Mouse (Mus musculus) hindbrain, embryonic 11.5 days (tissue): ENCODE data around the gene Gba. TPM values are rescaled to one million over a fixed set of nuclear protein-coding genes. Genes with fewer than 3 reads are reported as not detected.
A peak's percentile ranks its signal among the peaks of the same experiment; 100 is the strongest.

Experiments used
- ATAC-seq: fragments of 200-750 bp; cut with Nextera tagmentation; 2 replicates; pipeline ENCODE4 v1.8.0; 2017; ENCODE audit warnings: mild to moderate bottlenecking, moderate TSS enrichment, moderate library complexity; ENCODE audit not compliant: low FRiP score
- DNase-seq: peaks from one replicate; pipeline ENCODE4 v3.0.0-alpha.2; 2015; ENCODE audit warnings: low spot score
- H3K27ac ChIP-seq: fragments of 300-500 bp; sonication (generic); 2 replicates; pipeline ENCODE4 v1.5.1; 2014; ENCODE audit warnings: mild to moderate bottlenecking, low read depth, low read length
- H3K27me3 ChIP-seq: fragments of 300-500 bp; sonication (generic); 2 replicates; pipeline ENCODE4 v1.6.1; 2014; ENCODE audit warnings: mild to moderate bottlenecking, low read length, moderate library complexity, mixed read lengths; ENCODE audit not compliant: control insufficient read depth, insufficient read depth
- H3K36me3 ChIP-seq: fragments of 300-500 bp; sonication (generic); 2 replicates; pipeline ENCODE4 v1.6.1; 2014; ENCODE audit warnings: mild to moderate bottlenecking, low read length, moderate library complexity, mixed read lengths; ENCODE audit not compliant: control insufficient read depth, insufficient read depth
- H3K4me1 ChIP-seq: fragments of 300-500 bp; sonication (generic); replicated peaks from 2 replicates; pipeline ENCODE4 v1.6.1; 2014; ENCODE audit warnings: low read length, mixed read lengths; ENCODE audit not compliant: control insufficient read depth, insufficient read depth
- H3K4me2 ChIP-seq: fragments of 300-500 bp; sonication (generic); replicated peaks from 2 replicates; pipeline ENCODE4 v1.6.1; 2014; ENCODE audit warnings: mild to moderate bottlenecking, low read depth, low read length
- H3K4me3 ChIP-seq: fragments of 300-500 bp; sonication (generic); 2 replicates; pipeline ENCODE4 v1.5.1; 2014; ENCODE audit warnings: low read depth, low read length
- H3K9ac ChIP-seq: fragments of 300-500 bp; sonication (generic); 2 replicates; pipeline ENCODE4 v1.6.1; 2014; ENCODE audit warnings: low read depth, low read length
- H3K9me3 ChIP-seq: fragments of 300-500 bp; sonication (generic); 2 replicates; pipeline ENCODE4 v1.6.1; 2016; ENCODE audit warnings: low read length; ENCODE audit not compliant: control insufficient read depth
- WGBS: fragments of 180-500 bp; shearing (Covaris S2); extraction: QIAGEN DNeasy Blood & Tissue Kit; methylation state at CpG from one replicate; pipeline ENCODE4 v1.1.7; 2014; 5-methylcytosine and 5-hydroxymethylcytosine counted together
- polyA plus RNA-seq: library from polyadenylated mRNA; unstranded; fragments of >200 nt; fragmentation: Nextera tagmentation; extraction: Ambion mirVana; gene quantifications from 2 replicates; pipeline ENCODE4 v1.2.1, GENCODE M21; 2014

The Gba gene
- polyA plus RNA-seq, 1 experiment from 2014 or later: 43.7 TPM

GRCm38 (mm10) chr3:89227307-89228179 lies 24.8 kb downstream of the Gba start:
- DNase-seq (peak; percentile 99), ATAC-seq (peak; percentile 76)
- Histone ChIP-seq H3K4me2 (peak overlapping the region; percentile 84), H3K4me1 (peaks cover 18% of the 10 kb centered on the region), H3K36me3 (peaks cover 4% of the 10 kb centered on the region; the same call in 1 of the 2 replicates), H3K27me3 (0 out of 2 replicates have a peak, but pooled peaks cover 2% of the 10 kb centered on the region), H3K9ac (peak overlapping the region; percentile 83), H3K9me3 (no peaks in the 10 kb centered on the region), H3K27ac (peak overlapping the region; percentile 84), H3K4me3 (peak overlapping the region; percentile 84)
- whole genome bisulfite sequencing: 2% methylated on average over 41 of the region's 41 CpGs

- peak overlapping the region; percentile 84 for H3K27ac ChIP-seq
- H3K9ac ChIP-seq: peak overlapping the region; percentile 83
- H3K4me3 ChIP-seq: peak overlapping the region; percentile 84
- H3K4me1 ChIP-seq: peaks cover 18% of the 10 kb centered on the region
- peak overlapping the region; percentile 84 for H3K4me2 ChIP-seq
- no peaks in the 10 kb centered on the region for H3K9me3 ChIP-seq
- DNase-seq (peak; percentile 94), ATAC-seq (peak; percentile 20; the same call in 1 of the 2 replicates)
- H3K27me3 ChIP-seq: 0 out of 2 replicates have a peak, but pooled peaks cover 2% of the 10 kb centered on the region
- peaks cover 4% of the 10 kb centered on the region; the same call in 1 of the 2 replicates for H3K36me3 ChIP-seq
- WGBS: 0% methylated on average over 20 of the region's 20 CpGs
Measured at GRCm38 (mm10) chr3:89228180-89228549, 25.4 kb downstream of the Gba start.

GRCm38 (mm10) chr3:89228836-89229235 lies 26.1 kb downstream of the Gba start, which contains the start of gene Muc1:
Gene Muc1 (plus strand): TSS chr3:89229057.
- DNase-seq: no peak
- Histone ChIP-seq H3K9me3 (no peaks in the 10 kb centered on the region), H3K27ac (peak within 1 kb of the TSS; percentile 84), H3K9ac (peak within 1 kb of the TSS; percentile 83), H3K4me3 (peak within 1 kb of the TSS; percentile 84), H3K4me2 (peak within 1 kb of the TSS; percentile 84), H3K4me1 (peaks cover 14% of the 10 kb centered on the region), H3K27me3 (0 out of 2 replicates have a peak, but pooled peaks cover 2% of the 10 kb centered on the region), H3K36me3 (peaks cover 2% of the 10 kb centered on the region; the same call in 1 of the 2 replicates)
- WGBS: 37% methylated on average over 8 of the region's 10 CpGs
- ATAC-seq: no peak

GRCm38 (mm10) chr3:89229276-89229675 lies 26.5 kb downstream of the Gba start:
- Histone ChIP-seq H3K27ac (no peak overlapping the region), H3K4me1 (peaks cover 10% of the 10 kb centered on the region), H3K9ac (no peak overlapping the region), H3K4me2 (no peak overlapping the region), H3K9me3 (no peaks in the 10 kb centered on the region), H3K4me3 (no peak overlapping the region), H3K36me3 (no peaks in the 10 kb centered on the region), H3K27me3 (0 out of 2 replicates have a peak, but pooled peaks cover 2% of the 10 kb centered on the region)
- DNase-seq: no peak
- WGBS: 58% methylated on average over 4 of the region's 4 CpGs
- ATAC-seq: no peak

- peaks cover 9% of the 10 kb centered on the region; the same call in 1 of the 2 replicates for H3K4me1 ChIP-seq
- H3K27me3 ChIP-seq: no peaks in the 10 kb centered on the region
- WGBS: 89% methylated on average over 2 of the region's 2 CpGs
- no peak overlapping the region for H3K9ac ChIP-seq
- H3K27ac ChIP-seq: no peak overlapping the region
- no peaks in the 10 kb centered on the region for H3K36me3 ChIP-seq
- no peak overlapping the region for H3K4me2 ChIP-seq
- no peak overlapping the region for H3K4me3 ChIP-seq
- no peaks in the 10 kb centered on the region for H3K9me3 ChIP-seq
- ATAC-seq (no peak), DNase-seq (no peak)
Measured at GRCm38 (mm10) chr3:89230561-89230960, 27.8 kb downstream of the Gba start.

GRCm38 (mm10) chr3:89231345-89231744 lies 28.6 kb downstream of the Gba start:
- ATAC-seq (no peak), DNase-seq (no peak)
- H3K4me1 ChIP-seq: peaks cover 7% of the 10 kb centered on the region; the same call in 1 of the 2 replicates
- no peak overlapping the region for H3K4me2 ChIP-seq
- H3K27me3 ChIP-seq: no peaks in the 10 kb centered on the region
- H3K9me3 ChIP-seq: no peaks in the 10 kb centered on the region
- no peaks in the 10 kb centered on the region for H3K36me3 ChIP-seq
- no peak overlapping the region for H3K9ac ChIP-seq
- H3K4me3 ChIP-seq: no peak overlapping the region
- H3K27ac ChIP-seq: no peak overlapping the region
- WGBS: 75% methylated on average over 7 of the region's 7 CpGs

GRCm38 (mm10) chr3:89231772-89232275 lies 29.1 kb downstream of the Gba start:
- DNase-seq (no peak), ATAC-seq (no peak)
- no peaks in the 10 kb centered on the region for H3K27me3 ChIP-seq
- no peak overlapping the region for H3K4me2 ChIP-seq
- no peak overlapping the region for H3K9ac ChIP-seq
- no peak overlapping the region for H3K4me3 ChIP-seq
- H3K27ac ChIP-seq: no peak overlapping the region
- 79% methylated on average over 16 of the region's 16 CpGs for WGBS
- H3K4me1 ChIP-seq: peaks cover 7% of the 10 kb centered on the region; the same call in 1 of the 2 replicates
- no peaks in the 10 kb centered on the region for H3K36me3 ChIP-seq
- no peaks in the 10 kb centered on the region for H3K9me3 ChIP-seq

- Histone ChIP-seq H3K4me1 (peaks cover 5% of the 10 kb centered on the region; the same call in 1 of the 2 replicates), H3K27ac (no peak overlapping the region), H3K4me2 (no peak overlapping the region), H3K36me3 (no peaks in the 10 kb centered on the region), H3K4me3 (no peak overlapping the region), H3K9ac (no peak overlapping the region), H3K9me3 (no peaks in the 10 kb centered on the region), H3K27me3 (no peaks in the 10 kb centered on the region)
- ATAC-seq (no peak), DNase-seq (no peak)
- WGBS: 70% methylated on average over 6 of the region's 6 CpGs
Measured at GRCm38 (mm10) chr3:89232614-89233013, 29.9 kb downstream of the Gba start.
